ENCODE assay signal across 10 mouse cellular contexts in genomic region chr1:40874456-40875375, GRCm38 (mm10).
DNase-seq lines count a peak whose midpoint lies in the region; ATAC-seq and TF ChIP-seq lines count a peak whose summit lies in the region.
"Had no signal": no experiment of that assay in that cellular context is flagged by ENCODE, and none has a peak within 500 bp of the region (broad histone marks: within the 10 kb centered on the region; RNA-seq: fewer than 3 reads in every experiment).

No protein-coding gene starts in this region.

- H3K4me1 ChIP-seq in embryonic facial prominence, embryonic 14.5 days (ENCODE audit: control insufficient read depth, insufficient read depth, low read length): peaks cover 3% of the 10 kb centered on the region; the same call in 1 of the 2 replicates

- no peaks in the 10 kb centered on the region for H3K36me3 ChIP-seq in embryonic facial prominence, embryonic 14.5 days (ENCODE audit: control insufficient read depth, insufficient read depth, low read length)
- no peaks in the 10 kb centered on the region for H3K36me3 ChIP-seq in myocyte (ENCODE audit: control insufficient read depth, insufficient read depth)

- 0 out of 2 replicates have a peak overlapping the region, but pooled peaks have one; percentile 22 for H3K9ac ChIP-seq in embryonic facial prominence, embryonic 14.5 days (ENCODE audit: low read depth, low read length)
- H3K9ac ChIP-seq: hindbrain, embryonic 14.5 days had no signal

- no peak overlapping the region for H3ac ChIP-seq in myocyte (ENCODE audit: control insufficient read depth, insufficient read length)

- H3K4me2 ChIP-seq in embryonic facial prominence, embryonic 14.5 days (ENCODE audit: low read depth, low read length): peak overlapping the region; percentile 37
- H3K4me2 ChIP-seq in myocyte (ENCODE audit: low read depth): peak overlapping the region; percentile 24
- H3K4me2 ChIP-seq: hindbrain, embryonic 14.5 days; liver, embryonic 11.5 days had no signal

- no peak for ATAC-seq in embryonic facial prominence, embryonic 14.5 days (ENCODE audit: low read depth)

- no peak for TF ChIP-seq CTCF in left cerebral cortex, adult 2 months (IDR thresholded peaks at IDR 0.05)

- 0 out of 2 replicates have a peak overlapping the region, but pooled peaks have one; percentile 19 for H3K27ac ChIP-seq in left cerebral cortex, adult 2 months
- H3K27ac ChIP-seq in embryonic facial prominence, embryonic 14.5 days (replicated peaks; ENCODE audit: low read depth, low read length): no peak overlapping the region
- H3K27ac ChIP-seq: hindbrain, embryonic 14.5 days had no signal

- H3K27me3 ChIP-seq in embryonic facial prominence, embryonic 14.5 days (replicated peaks; ENCODE audit: control insufficient read depth, insufficient read depth, low read length): no peaks in the 10 kb centered on the region
- H3K27me3 ChIP-seq in myocyte (ENCODE audit: control insufficient read depth, insufficient read depth, insufficient read length): no peaks in the 10 kb centered on the region

- H3K4me3 ChIP-seq in left cerebral cortex, adult 2 months: peak overlapping the region; percentile 47
- no peak overlapping the region for H3K4me3 ChIP-seq in embryonic facial prominence, embryonic 14.5 days (ENCODE audit: low read depth, low read length)
- H3K4me3 ChIP-seq in myocyte: no peak overlapping the region

- no peak for TF ChIP-seq POLR2A in myocyte (IDR thresholded peaks at IDR 0.05; ENCODE audit: insufficient read length, low read depth)

- WGBS in embryonic facial prominence, embryonic 14.5 days: 74% methylated on average over 26 of the region's 26 CpGs

- DNase-seq in left cerebral cortex, adult 2 months (ENCODE audit: extremely low spot score in 1 of 2, low spot score in 2 of 2): no peak
- no peak for DNase-seq in left cerebral cortex, adult 11 months (ENCODE audit: low spot score)
- DNase-seq in embryonic facial prominence, embryonic 14.5 days (ENCODE audit: low spot score): peak; percentile 51
- peak; percentile 19 to 30 for DNase-seq in heart, adult 9 months (ENCODE audit: low spot score in 2 of 2)
- DNase-seq in urinary bladder, postnatal 4 days (ENCODE audit: low spot score in 2 of 2): no peak
- DNase-seq in testis, postnatal 10 days (ENCODE audit: low spot score): no peak
- DNase-seq: right cerebral cortex, postnatal 14 days had no signal

- H3K79me2 ChIP-seq in myocyte (ENCODE audit: control insufficient read depth, insufficient read depth): no peaks in the 10 kb centered on the region

- intact Hi-C loops in left cerebral cortex, adult 2 months (cut with DNase I): loop anchor here (5.0 to 10.0 kb wide), 4 partner anchors 113 to 1908 kb away; no protein-coding TSS in a partner anchor

- no peaks in the 10 kb centered on the region for H3K9me3 ChIP-seq in embryonic facial prominence, embryonic 14.5 days (ENCODE audit: control insufficient read depth, low read length)

TF ChIP-seq in myocyte, 11 proteins besides CTCF, POLR2A, EP300 and RAD21:
- no peak for TF ChIP-seq REST (IDR thresholded peaks at IDR 0.05; ENCODE audit: insufficient read depth, insufficient read length)
- TF ChIP-seq MYOD1 (IDR thresholded peaks at IDR 0.05; ENCODE audit: control insufficient read depth in 1 of 3, insufficient read length in 2 of 3, low read depth in 2 of 3): peak in 1 of 3 experiments; percentile 16
- TF ChIP-seq MYOG (IDR thresholded peaks at IDR 0.05; ENCODE audit: control insufficient read depth in 1 of 3, insufficient read depth in 1 of 3, insufficient read length in 2 of 3, low read depth in 2 of 3): no peak

Comparison
In these comparisons a context has a peak if more than half of its experiments do, and no peak if none do; other contexts are left out.
1. DNase-seq: peak in embryonic facial prominence, embryonic 14.5 days (single experiment) and heart, adult 9 months (2 of 2); none in left cerebral cortex, adult 2 months (0 of 2), left cerebral cortex, adult 11 months (single experiment), urinary bladder, postnatal 4 days (0 of 2) and testis, postnatal 10 days (single experiment).